Mouse (Mus musculus) midbrain, embryonic 16.5 days (tissue): Measurements from ENCODE around the gene Nrf1. TPM values are rescaled to one million over a fixed set of nuclear protein-coding genes. Genes with fewer than 3 reads are reported as not detected.

ENCODE experiments used
- ATAC-seq: fragments of 200-750 bp; cut with Nextera tagmentation; 2 replicates; pipeline ENCODE4 v1.8.0; 2017; ENCODE audit warnings: moderate TSS enrichment
- H3K27ac ChIP-seq: fragments of 300-500 bp; sonication (generic); 2 replicates; pipeline ENCODE4 v1.5.1; 2014; ENCODE audit warnings: mild to moderate bottlenecking, low read length, mixed read lengths
- H3K27me3 ChIP-seq: fragments of 300-500 bp; sonication (generic); 2 replicates; pipeline ENCODE4 v1.6.1; 2014; ENCODE audit warnings: low read depth, low read length, mixed read lengths; ENCODE audit not compliant: control insufficient read depth, insufficient read depth
- H3K36me3 ChIP-seq: fragments of 300-500 bp; sonication (generic); 2 replicates; pipeline ENCODE4 v1.6.1; 2014; ENCODE audit warnings: mild to moderate bottlenecking, low read length, moderate library complexity, mixed read lengths; ENCODE audit not compliant: control insufficient read depth, insufficient read depth
- H3K4me1 ChIP-seq: fragments of 300-500 bp; sonication (generic); 2 replicates; pipeline ENCODE4 v1.6.1; 2014; ENCODE audit warnings: mild to moderate bottlenecking, low read length, mixed read lengths; ENCODE audit not compliant: control insufficient read depth, insufficient read depth
- H3K4me2 ChIP-seq: fragments of 300-500 bp; sonication (generic); 2 replicates; pipeline ENCODE4 v1.6.1; 2014; ENCODE audit warnings: mild to moderate bottlenecking, low read length, mixed read lengths
- H3K4me3 ChIP-seq: fragments of 300-500 bp; sonication (generic); 2 replicates; pipeline ENCODE4 v1.5.1; 2014; ENCODE audit warnings: low read depth, mild to moderate bottlenecking, low read length, moderate library complexity, mixed read lengths
- H3K9ac ChIP-seq: fragments of 300-500 bp; sonication (generic); 2 replicates; pipeline ENCODE4 v1.6.1; 2014; ENCODE audit warnings: low read depth, low read length, mixed read lengths
- H3K9me3 ChIP-seq: fragments of 300-500 bp; sonication (generic); replicated peaks from 2 replicates; pipeline ENCODE4 v1.6.1; 2014; ENCODE audit warnings: mild to moderate bottlenecking, low read length, mixed read lengths; ENCODE audit not compliant: control insufficient read depth, poor library complexity, severe bottlenecking
- WGBS: fragments of 180-500 bp; shearing (Covaris S2); extraction: QIAGEN DNeasy Blood & Tissue Kit; methylation state at CpG from one replicate; pipeline ENCODE4 v1.1.7; 2014; 5-methylcytosine and 5-hydroxymethylcytosine counted together
- polyA plus RNA-seq: library from polyadenylated mRNA; unstranded; fragments of >200 nt; fragmentation: Nextera tagmentation; extraction: Ambion mirVana; gene quantifications from 2 replicates; pipeline ENCODE4 v1.2.1, GENCODE M21; 2015

Nrf1 gene
- polyA plus RNA-seq, 1 experiment from 2014 or later = 33.8 TPM

DNA sequence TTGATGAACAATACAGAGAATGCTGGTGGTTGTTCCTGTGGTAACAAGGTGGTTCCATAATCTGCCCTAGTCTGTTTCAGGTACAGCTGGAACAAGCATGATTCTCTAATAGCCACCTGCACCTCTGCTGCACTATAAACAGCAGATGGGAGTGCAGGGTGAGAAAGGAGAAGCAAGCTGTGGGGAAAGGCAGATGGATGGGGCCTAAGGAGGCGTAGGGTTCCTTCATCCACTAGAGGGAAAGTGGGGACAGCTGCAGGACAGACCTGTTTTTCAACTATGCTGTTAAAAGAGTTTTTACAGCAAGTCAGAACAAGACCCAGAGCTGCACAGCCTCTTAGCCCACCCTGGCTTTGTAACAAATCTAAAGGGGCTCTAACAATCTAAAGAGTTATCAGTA lies 73.8 kb downstream of the Nrf1 start:
- Histone ChIP-seq H3K36me3 (0 out of 2 replicates have a peak, but pooled peaks cover 11% of the 10 kb centered on the region), H3K4me2 (no peak overlapping the region), H3K4me1 (no peaks in the 10 kb centered on the region), H3K4me3 (no peak overlapping the region), H3K9me3 (no peaks in the 10 kb centered on the region), H3K9ac (no peak overlapping the region), H3K27ac (no peak overlapping the region), H3K27me3 (no peaks in the 10 kb centered on the region)
- 88% methylated on average over 1 of the region's 1 CpGs for whole genome bisulfite sequencing
- no peak for ATAC-seq

GRCm38 (mm10) chr6:30123391-30123790 lies 75.6 kb downstream of the Nrf1 start:
- H3K9ac ChIP-seq = no peak overlapping the region
- 0 out of 2 replicates have a peak, but pooled peaks cover 7% of the 10 kb centered on the region for H3K36me3 ChIP-seq
- no peaks in the 10 kb centered on the region for H3K27me3 ChIP-seq
- no peaks in the 10 kb centered on the region for H3K9me3 ChIP-seq
- WGBS = 93% methylated on average over 1 of the region's 1 CpGs
- H3K27ac ChIP-seq = no peak overlapping the region
- ATAC-seq = no peak
- no peak overlapping the region for H3K4me2 ChIP-seq
- H3K4me1 ChIP-seq = no peaks in the 10 kb centered on the region
- H3K4me3 ChIP-seq = no peak overlapping the region

- Histone ChIP-seq H3K36me3 (0 out of 2 replicates have a peak, but pooled peaks cover under 1% of the 10 kb centered on the region), H3K4me2 (no peak overlapping the region), H3K4me1 (no peaks in the 10 kb centered on the region), H3K9ac (no peak overlapping the region), H3K4me3 (no peak overlapping the region), H3K27ac (no peak overlapping the region), H3K27me3 (no peaks in the 10 kb centered on the region), H3K9me3 (no peaks in the 10 kb centered on the region)
- no peak for ATAC-seq
- WGBS = 76% methylated on average over 7 of the region's 7 CpGs
Observed at GRCm38 (mm10) chr6:30126060-30126459, 78.3 kb downstream of the Nrf1 start.

- Histone ChIP-seq H3K4me1 (no peaks in the 10 kb centered on the region), H3K9me3 (no peaks in the 10 kb centered on the region), H3K4me3 (no peak overlapping the region), H3K27me3 (no peaks in the 10 kb centered on the region), H3K27ac (no peak overlapping the region), H3K9ac (no peak overlapping the region), H3K36me3 (no peaks in the 10 kb centered on the region), H3K4me2 (no peak overlapping the region)
- no peak for ATAC-seq
- WGBS = 81% methylated on average over 9 of the region's 9 CpGs
Observed at GRCm38 (mm10) chr6:30126766-30127165, 79.0 kb downstream of the Nrf1 start.

DNA sequence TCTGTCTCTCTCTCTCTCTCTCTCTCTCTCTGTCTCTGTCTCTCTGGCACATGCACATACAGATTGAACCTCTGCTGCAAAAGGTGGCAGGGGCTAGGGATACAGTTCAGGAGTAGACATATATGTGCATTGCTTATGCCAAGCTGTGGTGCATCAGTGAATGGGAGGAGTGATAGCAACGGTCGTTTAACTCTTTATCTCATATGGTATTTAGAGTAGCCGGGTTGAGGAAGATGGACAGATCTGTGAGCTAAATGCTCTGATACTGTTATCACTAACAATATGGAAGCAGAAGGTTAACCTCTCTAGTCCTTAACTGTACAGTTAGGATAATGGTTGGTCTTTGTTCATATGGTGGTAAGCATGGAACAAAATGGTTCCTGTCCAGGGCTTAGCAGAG lies 84.6 kb downstream of the Nrf1 start:
- no peaks in the 10 kb centered on the region for H3K27me3 ChIP-seq
- H3K4me2 ChIP-seq = no peak overlapping the region
- H3K9me3 ChIP-seq = no peaks in the 10 kb centered on the region
- no peak overlapping the region for H3K9ac ChIP-seq
- no peak overlapping the region for H3K27ac ChIP-seq
- no peaks in the 10 kb centered on the region for H3K4me1 ChIP-seq
- no peak overlapping the region for H3K4me3 ChIP-seq
- no peak for ATAC-seq
- no peaks in the 10 kb centered on the region for H3K36me3 ChIP-seq
- WGBS = 92% methylated on average over 3 of the region's 3 CpGs

- H3K9ac ChIP-seq = no peak overlapping the region
- no peak overlapping the region for H3K4me3 ChIP-seq
- H3K4me2 ChIP-seq = no peak overlapping the region
- H3K27ac ChIP-seq = no peak overlapping the region
- no peaks in the 10 kb centered on the region for H3K36me3 ChIP-seq
- H3K9me3 ChIP-seq = no peaks in the 10 kb centered on the region
- no peaks in the 10 kb centered on the region for H3K27me3 ChIP-seq
- WGBS = 48% methylated on average over 3 of the region's 3 CpGs
- no peak for ATAC-seq
- no peaks in the 10 kb centered on the region for H3K4me1 ChIP-seq
Observed at GRCm38 (mm10) chr6:30135590-30135989, 87.8 kb downstream of the Nrf1 start.

DNA sequence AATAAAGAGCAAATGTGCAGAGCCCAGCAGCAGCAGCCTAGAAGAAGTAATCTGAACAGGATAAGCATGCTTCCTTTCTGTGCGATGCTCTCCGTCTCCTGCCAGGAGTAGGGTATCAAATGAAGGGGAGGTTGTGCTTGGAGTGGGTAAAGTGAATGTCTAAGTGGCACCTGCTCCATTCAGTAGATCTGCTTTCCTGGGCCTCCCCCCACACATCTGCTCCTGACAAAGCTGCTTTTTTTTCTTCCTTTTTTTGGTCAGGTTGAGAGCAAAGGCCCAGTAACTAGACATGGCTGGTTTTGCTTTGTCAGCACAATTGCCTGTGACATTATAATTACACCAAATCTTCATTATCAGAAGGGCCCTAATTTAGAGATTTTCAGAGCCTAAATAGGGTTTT lies 89.4 kb downstream of the Nrf1 start:
- 82% methylated on average over 2 of the region's 2 CpGs for WGBS
- H3K4me2 ChIP-seq = no peak overlapping the region
- no peak for ATAC-seq

DNA sequence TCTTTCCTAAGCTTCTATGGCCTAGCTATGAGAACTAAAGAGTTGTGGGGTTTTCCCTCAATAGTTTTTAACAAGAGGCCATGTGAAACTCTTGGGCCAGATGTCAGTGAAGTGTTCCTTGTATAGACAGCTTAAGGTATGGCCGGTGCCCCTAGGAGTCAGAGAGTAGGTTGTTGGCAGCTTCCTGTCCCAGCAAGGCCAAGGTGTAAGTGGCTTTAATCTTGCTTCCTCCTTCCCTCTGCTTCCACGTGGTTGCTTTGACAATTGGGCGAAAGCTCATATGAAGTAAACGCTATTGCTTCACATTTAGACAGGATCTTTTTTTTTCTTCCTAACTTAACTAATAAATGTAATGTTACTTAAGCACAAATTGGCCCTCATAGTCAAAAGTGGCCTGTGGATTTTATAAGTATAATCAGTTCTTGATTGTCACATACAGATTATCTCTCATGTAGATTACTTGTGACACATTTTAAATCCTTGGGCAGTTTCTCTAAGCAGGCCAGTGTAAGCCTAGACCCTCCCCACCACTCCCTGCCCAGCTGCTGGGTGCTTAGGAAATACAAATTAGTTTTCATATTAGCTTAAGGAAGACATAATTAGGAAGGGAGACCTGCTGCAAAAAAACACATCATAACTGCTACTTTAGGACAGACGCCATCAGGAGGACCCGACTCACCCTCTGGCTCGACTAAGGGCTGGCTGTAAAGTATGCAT lies 91.7 kb downstream of the Nrf1 start:
- 90% methylated on average over 7 of the region's 7 CpGs for WGBS
- no peak overlapping the region for H3K9ac ChIP-seq
- no peaks in the 10 kb centered on the region for H3K4me1 ChIP-seq
- ATAC-seq = no peak
- H3K27me3 ChIP-seq = no peaks in the 10 kb centered on the region
- H3K36me3 ChIP-seq = no peaks in the 10 kb centered on the region
- no peaks in the 10 kb centered on the region for H3K9me3 ChIP-seq
- no peak overlapping the region for H3K27ac ChIP-seq
- H3K4me2 ChIP-seq = no peak overlapping the region
- no peak overlapping the region for H3K4me3 ChIP-seq

More for the DNA sequence above, 89.4 kb downstream of the Nrf1 start:
- H3K9ac ChIP-seq = no peak overlapping the region
- H3K9me3 ChIP-seq = no peaks in the 10 kb centered on the region
- no peak overlapping the region for H3K27ac ChIP-seq
- no peaks in the 10 kb centered on the region for H3K27me3 ChIP-seq
- H3K4me3 ChIP-seq = no peak overlapping the region
- no peaks in the 10 kb centered on the region for H3K36me3 ChIP-seq
- H3K4me1 ChIP-seq = no peaks in the 10 kb centered on the region

DNA sequence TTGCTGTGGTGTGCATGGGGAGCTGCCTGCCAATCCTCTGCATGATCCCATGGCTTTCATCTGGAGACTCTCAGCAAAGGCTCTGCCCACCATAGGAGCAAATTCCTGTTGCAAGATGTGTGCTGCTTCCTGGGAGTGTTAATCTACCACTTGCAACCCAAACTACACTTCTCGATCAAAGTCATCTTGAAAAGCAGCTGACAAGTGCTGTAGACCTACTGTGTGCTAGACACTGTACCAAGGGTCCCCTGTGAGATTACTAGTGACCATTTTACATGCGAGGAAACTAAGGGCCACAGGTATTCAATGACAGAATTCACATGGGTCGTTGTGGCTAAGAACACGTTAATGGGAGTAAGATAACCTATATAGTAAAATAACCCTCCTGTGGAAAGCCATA lies 95.5 kb downstream of the Nrf1 start:
- no peaks in the 10 kb centered on the region for H3K27me3 ChIP-seq
- no peak overlapping the region for H3K4me2 ChIP-seq
- no peaks in the 10 kb centered on the region for H3K4me1 ChIP-seq
- H3K9ac ChIP-seq = no peak overlapping the region
- no peaks in the 10 kb centered on the region for H3K9me3 ChIP-seq
- 0 out of 2 replicates have a peak, but pooled peaks cover 2% of the 10 kb centered on the region for H3K36me3 ChIP-seq
- no peak for ATAC-seq
- no peak overlapping the region for H3K27ac ChIP-seq
- no peak overlapping the region for H3K4me3 ChIP-seq
- WGBS = 93% methylated on average over 4 of the region's 4 CpGs
